Mouse (Mus musculus): Measurements from ENCODE around the gene Ctnnbip1. TPM values are rescaled to one million over a fixed set of nuclear protein-coding genes. Genes with fewer than 3 reads are reported as not detected.

Ctnnbip1 gene
- polyA plus RNA-seq, 1 experiment, result 35.8 TPM

DNA sequence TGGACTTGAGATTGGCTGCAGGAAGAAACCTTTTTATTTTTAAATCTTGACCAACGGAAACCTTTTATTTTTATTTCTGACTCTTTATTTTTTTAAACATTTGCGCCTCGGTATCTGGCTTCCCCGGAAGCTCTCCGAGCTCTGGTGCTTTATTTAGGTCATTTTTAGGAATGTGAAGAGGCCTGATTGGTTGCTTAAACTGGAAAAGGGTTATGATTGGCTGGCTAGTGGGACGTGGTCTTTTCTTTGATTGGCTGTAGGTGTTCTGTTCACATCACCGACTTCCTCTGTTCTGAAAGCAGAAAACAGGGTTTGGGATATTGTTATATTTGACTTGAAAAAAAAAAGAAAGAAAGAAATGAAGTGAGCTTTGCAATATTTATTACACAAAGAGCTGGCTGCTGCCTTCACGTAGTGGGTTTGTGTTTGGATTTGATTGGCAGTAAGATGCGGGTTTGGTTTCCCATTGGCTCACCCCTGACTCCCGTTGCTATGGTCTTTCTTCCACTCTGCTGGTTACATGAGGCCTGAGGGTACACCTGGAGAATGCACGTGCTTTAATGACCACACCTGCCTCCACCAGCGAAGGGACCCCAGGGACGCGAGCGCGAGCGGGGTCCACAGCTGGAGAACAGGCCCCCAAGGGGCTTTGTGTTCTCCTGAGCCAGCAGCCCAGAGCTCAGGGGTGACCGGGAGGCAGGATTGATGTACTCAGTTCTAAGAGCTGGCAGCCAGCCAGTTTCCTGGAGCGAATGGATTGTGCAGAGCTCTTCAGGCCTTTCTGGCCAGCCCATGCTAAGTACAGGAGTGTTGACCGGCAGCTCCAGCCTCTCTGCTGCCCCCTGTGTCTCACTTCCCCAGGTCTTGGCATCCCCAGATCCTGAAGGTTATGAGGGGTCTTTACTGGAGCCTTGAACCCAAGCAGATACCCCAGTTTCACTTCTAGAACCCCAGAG lies 46.7 kb downstream of the Ctnnbip1 start:
- Histone ChIP-seq H3K27ac (ENCODE audit: insufficient read depth, low read length) (peak overlapping the region; percentile 81), H3K4me3 (ENCODE audit: insufficient read depth, low read length) (no peak overlapping the region), H3K4me1 (ENCODE audit: control insufficient read depth, insufficient read depth, low read length) (peaks cover 14% of the 10 kb centered on the region)
- TF ChIP-seq CTCF (IDR thresholded peaks at IDR 0.05; ENCODE audit: extremely low read depth, insufficient read depth, low read length), result no peak
- no peak for TF ChIP-seq POLR2A (IDR thresholded peaks at IDR 0.05; ENCODE audit: extremely low read depth, insufficient read depth, low read length)

DNA sequence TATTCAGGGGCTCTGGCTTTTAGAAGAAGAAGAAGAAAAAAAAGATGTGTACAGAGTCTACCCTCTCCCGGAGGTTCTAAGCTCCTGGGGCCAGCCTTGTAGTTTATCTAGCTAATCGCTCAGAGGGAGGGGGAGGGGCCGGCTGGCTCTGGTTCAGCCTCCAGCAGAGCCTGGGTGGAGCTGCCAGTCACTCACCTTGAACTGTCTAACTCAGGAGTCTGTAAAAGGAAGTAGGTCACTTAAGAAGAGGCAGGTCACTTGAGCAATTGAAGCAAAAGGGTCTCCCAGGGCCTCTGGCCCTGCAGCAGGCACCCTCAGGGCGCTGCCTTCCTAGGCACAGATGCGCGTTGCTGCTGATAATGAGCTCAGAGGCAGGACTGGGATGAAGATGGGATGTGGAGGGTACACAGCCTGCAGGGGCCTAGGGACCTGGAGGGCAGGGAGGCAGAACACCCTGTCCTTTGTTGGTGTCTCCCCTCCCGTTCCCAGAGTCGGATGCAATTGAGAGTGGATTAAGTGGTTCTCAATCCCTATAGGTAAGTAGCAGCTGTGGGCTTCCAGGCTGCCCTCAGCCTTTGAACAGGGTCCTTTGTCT lies 49.5 kb downstream of the Ctnnbip1 start:
- no peak overlapping the region for H3K27ac ChIP-seq (ENCODE audit: insufficient read depth, low read length)
- H3K4me3 ChIP-seq (ENCODE audit: insufficient read depth, low read length), result no peak overlapping the region
- TF ChIP-seq POLR2A (IDR thresholded peaks at IDR 0.05; ENCODE audit: extremely low read depth, insufficient read depth, low read length) (no peak), CTCF (IDR thresholded peaks at IDR 0.05; ENCODE audit: extremely low read depth, insufficient read depth, low read length) (no peak)
- H3K4me1 ChIP-seq (ENCODE audit: control insufficient read depth, insufficient read depth, low read length), result peaks cover 19% of the 10 kb centered on the region

DNA sequence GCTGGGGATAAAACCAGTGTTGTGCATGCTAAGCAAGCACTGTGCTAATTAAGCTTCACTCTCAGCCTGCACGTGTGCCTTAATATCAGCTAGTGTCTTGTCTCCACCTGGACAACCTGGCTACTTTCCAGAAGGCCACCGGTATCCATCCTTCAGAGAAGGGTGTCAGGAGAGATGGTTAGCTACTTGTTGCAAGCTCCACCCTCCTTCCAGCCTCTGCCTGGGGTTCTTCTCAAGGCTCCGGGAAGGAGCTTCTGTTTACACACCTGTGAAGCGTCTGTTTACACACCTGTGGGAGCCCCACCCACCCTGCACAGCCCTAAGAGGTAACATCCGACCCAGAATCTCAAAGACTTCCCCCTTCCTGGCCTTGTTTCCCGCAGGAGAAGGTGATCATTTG lies 50.6 kb downstream of the Ctnnbip1 start:
- TF ChIP-seq POLR2A (IDR thresholded peaks at IDR 0.05; ENCODE audit: extremely low read depth, insufficient read depth, low read length), result no peak
- TF ChIP-seq CTCF (IDR thresholded peaks at IDR 0.05; ENCODE audit: extremely low read depth, insufficient read depth, low read length), result no peak
- Histone ChIP-seq H3K4me3 (ENCODE audit: insufficient read depth, low read length) (no peak overlapping the region), H3K27ac (ENCODE audit: insufficient read depth, low read length) (no peak overlapping the region), H3K4me1 (ENCODE audit: control insufficient read depth, insufficient read depth, low read length) (peaks cover 14% of the 10 kb centered on the region)

DNA sequence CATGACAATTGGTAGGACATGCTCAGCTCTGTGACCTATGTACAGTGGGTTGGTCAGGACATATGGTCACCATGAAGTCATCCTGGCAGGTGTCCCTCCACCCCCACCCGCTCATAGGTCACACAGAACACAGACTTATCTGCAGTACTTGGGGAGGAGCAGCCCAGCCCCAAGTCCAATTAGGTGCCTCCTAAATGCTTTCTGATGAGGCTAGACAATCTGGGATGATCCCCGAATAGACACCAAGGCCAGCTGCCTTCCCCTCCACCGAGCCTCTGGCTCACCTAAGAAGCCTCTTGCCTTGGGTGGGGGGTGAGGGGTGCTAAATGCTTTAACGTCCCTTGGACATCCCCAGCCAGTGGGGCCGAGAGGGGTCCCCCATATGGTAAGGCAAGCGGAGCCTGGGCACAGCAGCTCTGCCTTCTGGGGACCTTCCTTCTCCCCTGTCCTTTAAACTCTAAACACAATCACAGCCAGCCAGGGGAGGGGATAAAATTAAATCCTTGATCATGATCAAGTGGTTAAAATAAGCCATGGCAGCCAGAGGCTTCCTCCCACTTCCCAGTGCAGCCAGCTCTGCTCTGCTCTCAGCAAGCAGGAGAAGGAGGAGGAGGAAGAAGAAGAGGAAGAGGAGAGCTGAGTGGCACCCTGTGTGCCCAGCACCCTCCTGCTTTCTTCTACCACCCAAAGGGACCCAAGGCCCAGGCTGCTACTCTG lies 51.9 kb downstream of the Ctnnbip1 start:
- no peak overlapping the region for H3K4me3 ChIP-seq (ENCODE audit: insufficient read depth, low read length)
- H3K27ac ChIP-seq (ENCODE audit: insufficient read depth, low read length), result peak overlapping the region; percentile 58
- TF ChIP-seq CTCF (IDR thresholded peaks at IDR 0.05; ENCODE audit: extremely low read depth, insufficient read depth, low read length), result no peak
- peak; percentile 32; the same call in 1 of the 2 replicates for TF ChIP-seq POLR2A (IDR thresholded peaks at IDR 0.05; ENCODE audit: extremely low read depth, insufficient read depth, low read length)

DNA sequence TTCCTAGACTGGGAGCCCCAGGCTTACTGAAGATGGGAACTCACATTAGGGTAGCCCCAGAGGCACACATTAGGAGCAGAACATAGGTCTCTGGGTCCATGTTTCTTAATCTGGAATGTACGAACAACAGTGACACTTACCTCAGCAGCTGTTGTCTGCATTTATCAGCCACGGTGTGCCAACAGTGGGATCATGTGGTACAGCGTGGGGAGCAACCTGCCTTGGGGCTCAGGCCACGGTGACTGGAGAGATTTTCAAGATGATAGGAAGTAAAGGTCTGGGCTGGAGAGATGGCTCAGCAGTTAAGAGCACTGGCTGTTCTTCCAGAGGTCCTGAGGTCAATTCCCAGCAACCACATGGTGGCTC lies 52.4 kb downstream of the Ctnnbip1 start:
- peaks cover 10% of the 10 kb centered on the region for H3K4me1 ChIP-seq (ENCODE audit: control insufficient read depth, insufficient read depth, low read length)
- H3K4me3 ChIP-seq (ENCODE audit: insufficient read depth, low read length), result no peak overlapping the region
- TF ChIP-seq CTCF (IDR thresholded peaks at IDR 0.05; ENCODE audit: extremely low read depth, insufficient read depth, low read length) (no peak), POLR2A (IDR thresholded peaks at IDR 0.05; ENCODE audit: extremely low read depth, insufficient read depth, low read length) (no peak)
- peak overlapping the region; percentile 53 for H3K27ac ChIP-seq (ENCODE audit: insufficient read depth, low read length)

More for the DNA sequence above, 51.9 kb downstream of the Ctnnbip1 start:
- H3K4me1 ChIP-seq (ENCODE audit: control insufficient read depth, insufficient read depth, low read length), result peaks cover 10% of the 10 kb centered on the region

DNA sequence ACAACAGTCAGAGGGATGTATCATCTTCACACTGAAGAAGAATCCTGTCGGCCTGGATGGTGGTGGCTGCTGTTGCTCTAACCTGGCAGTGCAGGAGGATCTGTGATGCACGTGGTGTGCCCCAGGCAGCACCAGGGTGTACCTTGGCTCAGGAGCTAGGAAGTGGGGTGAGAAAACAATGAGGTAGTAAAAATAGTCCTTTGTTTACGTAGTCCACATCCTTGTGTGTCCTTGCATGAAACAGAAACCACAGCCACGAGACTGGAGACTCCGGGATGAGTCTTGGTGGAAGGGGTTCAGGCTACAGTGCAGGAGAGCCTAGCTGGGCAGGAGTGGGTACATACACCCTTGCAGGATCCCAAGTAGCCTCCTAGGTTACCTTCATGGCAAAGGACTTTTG lies 53.2 kb downstream of the Ctnnbip1 start:
- peaks cover 10% of the 10 kb centered on the region for H3K4me1 ChIP-seq (ENCODE audit: control insufficient read depth, insufficient read depth, low read length)
- TF ChIP-seq CTCF (IDR thresholded peaks at IDR 0.05; ENCODE audit: extremely low read depth, insufficient read depth, low read length) (no peak), POLR2A (IDR thresholded peaks at IDR 0.05; ENCODE audit: extremely low read depth, insufficient read depth, low read length) (no peak)
- H3K4me3 ChIP-seq (ENCODE audit: insufficient read depth, low read length), result no peak overlapping the region
- H3K27ac ChIP-seq (ENCODE audit: insufficient read depth, low read length), result peak overlapping the region; percentile 9; the same call in 1 of the 2 replicates

DNA sequence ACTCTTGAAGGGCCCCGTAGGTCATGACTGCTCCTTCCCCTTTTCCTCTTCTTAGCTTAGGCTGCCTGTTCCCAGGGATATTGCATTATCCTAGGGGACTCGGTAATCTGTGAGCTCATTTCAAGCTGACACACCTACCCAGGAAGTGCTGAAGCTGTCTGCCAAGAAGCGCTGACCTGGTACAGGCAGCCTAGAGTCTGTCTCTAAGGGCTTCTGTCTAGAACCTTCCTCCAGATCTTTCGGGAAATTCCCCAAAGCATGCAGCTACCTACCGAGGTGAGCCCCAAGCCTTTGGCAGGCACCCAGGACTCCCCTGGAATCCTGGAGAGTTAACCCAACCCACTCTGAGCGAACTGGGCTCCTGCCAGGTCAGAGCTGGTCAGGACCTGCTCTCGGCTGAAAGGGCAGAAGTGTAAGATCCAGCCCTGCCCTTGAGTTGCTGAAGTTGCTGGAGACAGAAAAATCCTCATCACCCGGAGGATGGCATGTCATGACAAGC lies 53.7 kb downstream of the Ctnnbip1 start:
- Histone ChIP-seq H3K4me1 (ENCODE audit: control insufficient read depth, insufficient read depth, low read length) (peaks cover 10% of the 10 kb centered on the region), H3K27ac (ENCODE audit: insufficient read depth, low read length) (peak overlapping the region; percentile 9), H3K4me3 (ENCODE audit: insufficient read depth, low read length) (no peak overlapping the region)
- TF ChIP-seq CTCF (IDR thresholded peaks at IDR 0.05; ENCODE audit: extremely low read depth, insufficient read depth, low read length), result no peak
- no peak for TF ChIP-seq POLR2A (IDR thresholded peaks at IDR 0.05; ENCODE audit: extremely low read depth, insufficient read depth, low read length)

DNA sequence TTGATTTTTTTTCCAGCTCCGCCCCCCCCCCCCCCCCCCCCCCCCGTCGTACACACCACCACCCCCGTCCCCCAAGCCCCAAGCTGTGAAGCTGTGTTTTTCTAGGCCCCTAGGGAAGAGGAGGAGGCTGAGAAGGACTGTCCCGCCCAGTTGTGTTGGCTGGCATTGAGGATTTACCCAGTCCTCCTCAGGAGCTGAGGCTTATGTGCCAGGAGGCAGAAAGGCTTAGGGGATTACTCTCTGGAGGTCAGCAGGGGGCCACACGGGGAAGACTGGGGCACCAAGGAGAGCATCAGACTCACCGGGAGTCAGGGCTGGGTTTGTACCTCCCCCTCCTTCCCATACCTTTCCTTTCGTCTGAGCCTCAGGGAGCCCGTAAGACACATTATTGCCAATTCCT lies 54.4 kb downstream of the Ctnnbip1 start:
- Histone ChIP-seq H3K4me1 (ENCODE audit: control insufficient read depth, insufficient read depth, low read length) (peaks cover 10% of the 10 kb centered on the region), H3K4me3 (ENCODE audit: insufficient read depth, low read length) (no peak overlapping the region), H3K27ac (ENCODE audit: insufficient read depth, low read length) (no peak overlapping the region)
- no peak for TF ChIP-seq CTCF (IDR thresholded peaks at IDR 0.05; ENCODE audit: extremely low read depth, insufficient read depth, low read length)
- no peak for TF ChIP-seq POLR2A (IDR thresholded peaks at IDR 0.05; ENCODE audit: extremely low read depth, insufficient read depth, low read length)

DNA sequence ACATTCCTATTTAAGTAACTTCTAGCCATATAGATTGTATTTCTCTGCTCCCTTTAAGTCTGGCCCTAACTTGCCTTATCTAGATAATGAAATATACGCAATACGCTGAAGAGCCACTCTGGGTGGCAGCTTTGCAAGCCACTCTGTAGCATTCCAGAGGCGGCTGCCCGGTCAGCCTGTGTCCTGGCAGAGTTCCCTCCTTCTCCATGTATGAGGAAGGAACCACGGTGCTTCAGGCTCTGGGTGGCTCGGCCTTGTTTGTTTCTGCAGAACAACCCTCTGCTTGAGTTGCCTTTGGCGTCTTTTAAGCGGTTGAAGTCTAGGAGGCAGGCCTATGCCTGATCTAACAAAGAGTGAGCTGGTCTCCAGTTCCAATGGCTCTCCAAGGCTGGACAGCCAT lies 54.8 kb downstream of the Ctnnbip1 start:
- TF ChIP-seq CTCF (IDR thresholded peaks at IDR 0.05; ENCODE audit: extremely low read depth, insufficient read depth, low read length) (no peak), POLR2A (IDR thresholded peaks at IDR 0.05; ENCODE audit: extremely low read depth, insufficient read depth, low read length) (no peak)
- H3K4me1 ChIP-seq (ENCODE audit: control insufficient read depth, insufficient read depth, low read length), result peaks cover 11% of the 10 kb centered on the region

More for the DNA sequence above, 54.8 kb downstream of the Ctnnbip1 start:
- Histone ChIP-seq H3K4me3 (ENCODE audit: insufficient read depth, low read length) (no peak overlapping the region), H3K27ac (ENCODE audit: insufficient read depth, low read length) (no peak overlapping the region)

All from cortical plate, adult 2 months (tissue).